Mouse (Mus musculus) heart, embryonic 14.5 days (tissue): ENCODE measurements around the gene Rad51d. TPM values are rescaled to one million over a fixed set of nuclear protein-coding genes. Genes with fewer than 3 reads are reported as not detected.

ENCODE experiments used
- ATAC-seq: fragments of 200-750 bp; cut with Nextera tagmentation; 2 replicates; pipeline ENCODE4 v1.8.0; 2017; ENCODE audit warnings: low read depth, moderate TSS enrichment; ENCODE audit not compliant: insufficient number of reproducible peaks, insufficient read depth, low FRiP score
- H3K27ac ChIP-seq, 2 experiments: fragments of 200-500 bp in 1 of 2; fragments of 300-500 bp in 1 of 2; sonication (generic) in 1 of 2; replicated peaks in 1 of 2; 2 replicates each; pipeline ENCODE4 v1.5.1; 2012 to 2014; ENCODE audit warnings: low read depth in 2 of 2, low read length in 2 of 2, control low read depth in 1 of 2, mild to moderate bottlenecking in 1 of 2, mixed read lengths in 1 of 2; ENCODE audit not compliant: control insufficient read depth in 1 of 2, insufficient read depth in 1 of 2
- H3K27me3 ChIP-seq: fragments of 300-500 bp; sonication (generic); 2 replicates; pipeline ENCODE4 v1.6.1; 2014; ENCODE audit warnings: mild to moderate bottlenecking, low read length, control low read depth; ENCODE audit not compliant: control insufficient read depth, insufficient read depth
- H3K36me3 ChIP-seq: fragments of 300-500 bp; sonication (generic); 2 replicates; pipeline ENCODE4 v1.6.1; 2014; ENCODE audit warnings: mild to moderate bottlenecking, control low read depth, low read length, mixed read lengths; ENCODE audit not compliant: control insufficient read depth, insufficient read depth
- H3K4me1 ChIP-seq, 2 experiments: fragments of 200-500 bp in 1 of 2; fragments of 300-500 bp in 1 of 2; sonication (generic) in 1 of 2; 2 replicates each; pipeline ENCODE4 v1.6.1; 2012 to 2014; ENCODE audit warnings: low read length in 2 of 2, control low read depth in 1 of 2, mixed read lengths in 1 of 2; ENCODE audit not compliant: control insufficient read depth in 2 of 2, insufficient read depth in 2 of 2
- H3K4me2 ChIP-seq: fragments of 300-500 bp; sonication (generic); 2 replicates; pipeline ENCODE4 v1.6.1; 2014; ENCODE audit warnings: mild to moderate bottlenecking, low read length
- H3K4me3 ChIP-seq, 2 experiments: fragments of 200-500 bp in 1 of 2; fragments of 300-500 bp in 1 of 2; sonication (generic) in 1 of 2; 2 replicates each; pipeline ENCODE4 v1.5.1; 2012 to 2014; ENCODE audit warnings: low read length in 2 of 2, mild to moderate bottlenecking in 2 of 2, control low read depth in 1 of 2, low read depth in 1 of 2, moderate library complexity in 1 of 2; ENCODE audit not compliant: control insufficient read depth in 1 of 2, insufficient read depth in 1 of 2
- H3K9ac ChIP-seq: fragments of 300-500 bp; sonication (generic); 2 replicates; pipeline ENCODE4 v1.6.1; 2014; ENCODE audit warnings: mild to moderate bottlenecking, low read length
- H3K9me3 ChIP-seq: fragments of 300-500 bp; sonication (generic); 2 replicates; pipeline ENCODE4 v1.6.1; 2016; ENCODE audit warnings: low read length, control low read depth; ENCODE audit not compliant: control insufficient read depth
- WGBS: fragments of 180-500 bp; shearing (Covaris S2); extraction: QIAGEN DNeasy Blood & Tissue Kit; methylation state at CpG from one replicate; pipeline ENCODE4 v1.1.7; 2014; 5-methylcytosine and 5-hydroxymethylcytosine counted together
- polyA plus RNA-seq: library from polyadenylated mRNA; unstranded; fragments of >200 nt; fragmentation: Nextera tagmentation; extraction: Ambion mirVana; gene quantifications from 2 replicates; pipeline ENCODE4 v1.2.1, GENCODE M21; 2014

The Rad51d gene
- polyA plus RNA-seq, 1 experiment from 2014 or later = 15.0 TPM

DNA sequence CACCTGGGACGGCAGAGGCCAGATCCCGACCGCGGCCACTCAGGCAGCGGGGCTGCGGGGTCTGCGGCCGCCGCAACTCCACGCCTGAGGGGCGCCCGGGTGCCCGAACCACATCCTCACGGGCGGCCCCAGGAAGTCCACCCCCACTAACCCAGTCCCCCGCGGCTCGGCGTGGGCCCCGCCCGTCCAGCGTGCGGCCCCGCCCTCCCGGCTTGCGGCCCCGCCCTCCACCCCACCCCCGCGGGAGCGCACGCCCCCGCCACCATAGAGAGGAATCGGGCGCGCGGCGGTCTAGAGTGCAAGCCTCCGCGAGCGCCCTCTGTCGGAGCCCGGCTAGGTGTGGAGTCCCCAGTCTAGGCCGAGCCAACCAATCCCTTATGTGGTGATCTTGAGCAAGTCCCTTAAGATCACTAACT lies 19.4 kb downstream of the Rad51d start, which contains the start of gene Rffl:
Gene Rffl, minus strand, starts transcription at position 180 of the 416 bp plus-strand sequence.
- Histone ChIP-seq H3K36me3 (no peaks in the 10 kb centered on the region), H3K9me3 (no peaks in the 10 kb centered on the region), H3K27ac (peak within 1 kb of the TSS; percentile 1 to 55; a peak in 2 of 4 replicates), H3K4me1 (peaks cover 0 to 10% of the 10 kb centered on the region in 2 experiments; a peak in 2 of 4 replicates), H3K9ac (peak within 1 kb of the TSS; percentile 82), H3K4me3 (peak within 1 kb of the TSS; percentile 83 to 93), H3K27me3 (no peaks in the 10 kb centered on the region), H3K4me2 (peak within 1 kb of the TSS; percentile 89)
- WGBS = under 1% methylated on average over 40 of the region's 43 CpGs
- ATAC-seq = peak; percentile 93

DNA sequence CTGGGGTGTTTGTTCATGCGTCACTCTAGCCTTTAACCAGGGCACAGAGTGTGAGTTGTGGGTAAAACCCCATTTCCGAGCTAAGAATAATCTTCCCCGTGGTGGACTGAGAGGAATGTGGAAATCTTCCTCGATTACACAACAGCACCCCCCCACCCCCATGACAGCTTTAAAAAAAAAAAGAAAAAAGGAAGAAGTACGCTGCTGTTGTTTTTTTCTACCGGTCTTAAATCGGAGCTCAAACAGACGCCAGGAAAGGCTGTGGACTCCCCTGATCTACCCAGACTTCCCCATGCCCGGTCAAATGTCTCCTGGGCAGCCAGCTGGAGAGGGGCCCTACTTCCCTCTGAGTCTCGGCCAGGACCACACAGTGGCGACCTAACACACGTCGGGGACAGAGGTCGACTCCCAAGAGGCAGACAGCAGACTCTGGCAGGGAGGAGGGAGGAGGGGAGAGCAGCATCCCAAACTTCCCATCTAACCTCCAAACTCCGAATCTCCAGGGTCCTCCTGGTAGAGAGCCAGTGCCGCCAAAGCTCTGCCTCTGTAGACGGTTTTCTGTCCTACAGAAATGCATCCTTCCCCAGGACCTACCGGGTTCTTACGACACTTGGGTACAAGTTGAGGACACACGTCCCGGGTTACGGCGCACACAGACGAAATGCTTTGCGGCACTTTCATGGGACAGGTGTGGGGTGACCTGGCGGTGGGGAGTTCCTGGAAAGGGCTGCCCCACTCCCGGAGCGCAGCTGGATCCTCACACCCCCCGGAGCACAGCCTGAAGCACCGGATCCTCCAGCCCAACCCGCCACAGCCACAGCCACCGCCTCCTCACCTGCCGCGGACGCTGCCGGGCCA lies 20.0 kb downstream of the Rad51d start:
- peak overlapping the region; percentile 82 for H3K9ac ChIP-seq
- H3K4me3 ChIP-seq = peak overlapping the region; percentile 83 to 93
- peak; percentile 31; the same call in 1 of the 2 replicates for ATAC-seq
- peak overlapping the region; percentile 1 to 55; a peak in 2 of 4 replicates for H3K27ac ChIP-seq
- WGBS = 3% methylated on average over 36 of the region's 36 CpGs
- H3K4me1 ChIP-seq = peaks cover 0 to 10% of the 10 kb centered on the region in 2 experiments; a peak in 2 of 4 replicates
- H3K4me2 ChIP-seq = peak overlapping the region; percentile 89
- no peaks in the 10 kb centered on the region for H3K9me3 ChIP-seq
- no peaks in the 10 kb centered on the region for H3K27me3 ChIP-seq
- no peaks in the 10 kb centered on the region for H3K36me3 ChIP-seq

DNA sequence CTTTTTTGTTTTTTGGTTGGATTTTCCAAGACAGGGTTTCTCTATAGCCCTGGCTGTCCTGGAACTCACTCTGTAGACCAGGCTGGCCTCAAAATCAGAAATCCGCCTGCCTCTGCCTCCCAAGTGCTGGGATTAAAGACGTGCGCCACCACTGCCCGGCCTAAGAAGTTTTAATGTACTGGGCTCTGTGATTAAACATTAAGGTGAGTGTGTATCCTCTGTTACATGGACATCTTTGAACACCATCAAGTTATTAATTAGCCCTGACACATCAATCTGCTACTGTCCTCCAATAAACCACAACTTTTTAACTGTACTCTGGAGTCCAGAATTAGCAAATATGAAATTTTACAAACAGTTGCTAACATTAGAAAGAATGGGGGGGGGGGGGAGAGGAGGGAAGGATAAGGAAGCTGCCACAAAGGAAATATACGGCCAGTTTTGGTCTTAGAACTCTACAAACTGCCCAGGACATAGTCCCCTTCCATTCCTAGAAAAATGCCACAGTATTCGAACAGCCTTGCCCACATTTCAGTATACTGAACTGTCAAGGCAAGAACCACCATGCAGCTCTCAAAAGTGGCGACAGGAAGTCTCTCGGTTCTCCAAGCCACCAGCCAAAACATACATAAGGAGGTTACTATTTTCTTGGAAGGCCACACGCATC lies 20.8 kb downstream of the Rad51d start:
- Histone ChIP-seq H3K9me3 (no peaks in the 10 kb centered on the region), H3K4me1 (peaks cover 0 to 7% of the 10 kb centered on the region in 2 experiments; a peak in 2 of 4 replicates), H3K4me2 (peak overlapping the region; percentile 89), H3K9ac (no peak overlapping the region), H3K27me3 (no peaks in the 10 kb centered on the region), H3K27ac (no peak overlapping the region), H3K4me3 (peak overlapping the region in 1 of 2 experiments; percentile 93; a peak in 3 of 4 replicates), H3K36me3 (no peaks in the 10 kb centered on the region)
- no peak for ATAC-seq
- WGBS = 69% methylated on average over 9 of the region's 9 CpGs

DNA sequence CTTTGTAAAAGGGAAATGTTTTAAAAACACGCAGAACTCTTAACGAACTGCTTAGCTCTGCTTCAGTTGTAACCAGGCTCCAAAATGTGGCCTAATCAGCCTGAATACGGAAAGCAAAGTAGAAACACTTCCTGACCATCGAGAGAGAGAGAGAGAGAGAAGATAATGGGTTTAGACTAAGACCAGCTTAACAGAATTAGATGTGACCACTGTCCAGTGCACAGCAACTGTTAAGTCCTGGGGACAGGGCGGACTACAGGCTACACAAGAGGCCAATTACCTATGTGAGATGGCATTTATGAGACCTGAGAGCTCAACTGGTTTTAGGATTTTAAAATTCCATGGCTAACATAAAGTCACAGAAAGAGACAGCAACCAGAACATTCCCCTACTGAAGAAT lies 22.5 kb downstream of the Rad51d start:
- 53% methylated on average over 5 of the region's 5 CpGs for WGBS
- Histone ChIP-seq H3K4me3 (no peak overlapping the region), H3K4me2 (no peak overlapping the region), H3K9me3 (no peaks in the 10 kb centered on the region), H3K36me3 (no peaks in the 10 kb centered on the region), H3K9ac (no peak overlapping the region), H3K4me1 (peaks cover 0 to 7% of the 10 kb centered on the region in 2 experiments; a peak in 2 of 4 replicates), H3K27me3 (no peaks in the 10 kb centered on the region), H3K27ac (no peak overlapping the region)
- no peak for ATAC-seq

DNA sequence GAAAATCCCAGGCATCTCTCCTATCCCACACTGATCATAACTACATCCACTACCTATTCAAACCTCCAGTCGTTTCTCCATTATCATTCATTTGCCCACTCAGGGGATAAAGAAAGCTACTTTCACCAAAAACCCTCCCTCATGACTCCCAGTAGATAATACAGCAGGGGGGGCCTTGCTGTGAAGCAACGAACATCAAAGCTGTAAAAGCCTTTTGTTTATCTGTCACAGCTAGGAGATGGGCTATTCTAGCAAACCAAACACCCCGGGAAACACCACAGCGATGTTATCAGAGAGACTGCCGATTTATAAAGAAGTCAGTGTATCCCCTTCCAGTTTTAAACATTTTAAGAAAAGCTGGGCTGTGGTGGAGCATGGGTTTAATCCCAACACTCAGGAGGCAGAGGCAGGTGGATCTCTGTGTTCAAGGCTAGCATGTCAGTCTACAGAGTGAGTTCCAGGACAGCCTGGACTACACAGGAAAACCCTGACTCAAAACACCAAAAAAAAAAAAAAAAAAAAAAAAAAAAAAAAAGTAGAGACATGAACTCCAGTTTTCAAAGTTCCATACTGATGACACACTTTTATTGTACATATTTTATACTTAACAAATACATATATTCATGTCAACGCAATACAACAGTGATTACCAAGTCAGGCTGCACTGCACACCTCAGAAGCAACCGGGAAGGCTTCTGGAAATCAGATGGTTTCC lies 23.4 kb downstream of the Rad51d start:
- no peaks in the 10 kb centered on the region for H3K27me3 ChIP-seq
- no peak overlapping the region for H3K27ac ChIP-seq
- peaks cover 0 to 7% of the 10 kb centered on the region in 2 experiments; a peak in 2 of 4 replicates for H3K4me1 ChIP-seq
- H3K9me3 ChIP-seq = no peaks in the 10 kb centered on the region
- no peaks in the 10 kb centered on the region for H3K36me3 ChIP-seq
- H3K4me2 ChIP-seq = no peak overlapping the region
- 31% methylated on average over 7 of the region's 7 CpGs for WGBS
- no peak overlapping the region for H3K4me3 ChIP-seq
- H3K9ac ChIP-seq = no peak overlapping the region
- ATAC-seq = no peak

DNA sequence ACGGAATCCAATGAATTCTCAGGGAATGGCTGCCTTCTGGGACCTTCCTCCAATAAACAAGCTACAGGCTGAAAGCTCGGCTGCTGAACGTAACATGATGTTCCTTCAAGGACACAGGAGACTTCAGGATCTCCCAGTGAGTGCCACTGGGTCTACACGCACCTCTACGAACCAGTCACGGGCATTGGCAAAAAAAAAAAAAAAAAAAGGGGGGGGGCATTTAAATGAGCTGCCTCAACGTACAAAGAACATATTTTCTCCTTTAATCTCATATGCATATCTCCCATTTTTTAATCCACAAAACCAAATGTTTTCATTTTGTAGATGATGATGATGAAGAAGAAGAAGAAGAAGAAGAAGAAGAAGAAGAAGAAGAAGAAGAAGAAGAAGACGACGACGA lies 24.5 kb downstream of the Rad51d start:
- Histone ChIP-seq H3K4me3 (no peak overlapping the region), H3K9me3 (no peaks in the 10 kb centered on the region), H3K9ac (no peak overlapping the region), H3K27ac (no peak overlapping the region), H3K4me2 (no peak overlapping the region), H3K36me3 (no peaks in the 10 kb centered on the region), H3K27me3 (no peaks in the 10 kb centered on the region), H3K4me1 (peaks cover 2 to 9% of the 10 kb centered on the region in 2 experiments; a peak in 2 of 4 replicates)
- 77% methylated on average over 10 of the region's 10 CpGs for WGBS
- ATAC-seq = no peak

DNA sequence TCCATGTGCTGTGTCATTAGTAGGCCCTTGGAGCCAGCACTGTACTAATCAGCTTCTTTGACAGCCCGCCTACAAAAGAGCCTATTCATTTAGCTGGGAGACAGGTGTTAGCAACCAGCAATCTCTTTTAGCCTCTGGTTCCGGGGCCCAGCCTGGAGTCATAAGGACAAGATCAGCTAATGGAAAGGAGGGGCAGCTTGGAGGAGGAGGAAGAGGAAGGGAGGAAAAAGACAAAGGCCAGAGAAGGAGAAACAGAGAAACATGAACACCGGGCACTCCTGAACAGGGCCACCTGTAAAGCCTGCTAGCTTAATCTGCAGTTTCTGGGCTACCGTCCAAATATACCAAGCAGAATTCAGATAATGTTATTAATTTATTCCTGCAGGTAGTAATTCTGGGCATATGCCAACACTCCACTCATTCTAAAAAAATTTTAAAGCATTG lies 26.9 kb downstream of the Rad51d start:
- no peak overlapping the region for H3K4me3 ChIP-seq
- no peak for ATAC-seq
- no peaks in the 10 kb centered on the region for H3K27me3 ChIP-seq
- 59% methylated on average over 4 of the region's 4 CpGs for WGBS
- H3K27ac ChIP-seq = no peak overlapping the region
- no peaks in the 10 kb centered on the region for H3K9me3 ChIP-seq
- no peak overlapping the region for H3K4me2 ChIP-seq
- no peaks in the 10 kb centered on the region for H3K36me3 ChIP-seq
- H3K9ac ChIP-seq = no peak overlapping the region
- peaks cover 2 to 5% of the 10 kb centered on the region in 2 experiments; a peak in 1 of 4 replicates for H3K4me1 ChIP-seq
